Mouse (Mus musculus): Measurements from ENCODE around the gene Hdgfl3. TPM values are rescaled to one million over a fixed set of nuclear protein-coding genes. Genes with fewer than 3 reads are reported as not detected.

The Hdgfl3 gene
- polyA plus RNA-seq, 1 experiment from 2014 or later = 57.5 TPM

DNA sequence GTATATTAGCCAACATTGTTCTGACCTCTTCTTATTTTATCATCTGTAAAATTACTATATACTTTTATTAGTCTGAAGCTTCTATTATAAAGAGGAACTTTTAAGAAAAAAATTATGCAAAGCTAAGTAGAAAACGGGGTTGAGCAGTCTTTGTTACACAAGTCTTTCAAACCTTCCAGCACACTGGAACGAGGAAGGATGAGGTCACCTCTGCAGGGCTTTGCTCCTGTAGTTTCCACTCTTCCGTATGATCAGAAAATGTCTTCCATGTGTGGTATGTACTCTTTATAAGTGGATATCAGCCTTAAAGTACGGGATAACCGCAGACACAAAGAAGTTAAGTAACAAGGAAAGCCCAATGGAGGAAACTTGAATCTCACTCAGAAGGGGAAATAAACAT lies 98.8 kb downstream of the Hdgfl3 start:
- Histone ChIP-seq H3K27me3 (no peaks in the 10 kb centered on the region), H3K9ac (no peak overlapping the region), H3K4me1 (no peaks in the 10 kb centered on the region), H3K4me3 (no peak overlapping the region), H3K27ac (no peak overlapping the region), H3K4me2 (replicated peaks) (no peak overlapping the region), H3K36me3 (no peaks in the 10 kb centered on the region), H3K9me3 (replicated peaks) (no peaks in the 10 kb centered on the region)
- no peak for ATAC-seq (ENCODE audit: low FRiP score)
- 87% methylated on average over 5 of the region's 5 CpGs for WGBS

GRCm38 (mm10) chr7:81834847-81835246 lies 99.4 kb downstream of the Hdgfl3 start:
- no peak overlapping the region for H3K4me3 ChIP-seq
- H3K27ac ChIP-seq = no peak overlapping the region
- no peak overlapping the region for H3K4me2 ChIP-seq (replicated peaks)
- no peak overlapping the region for H3K9ac ChIP-seq
- ATAC-seq (ENCODE audit: low FRiP score) = no peak
- H3K4me1 ChIP-seq = peaks cover 3% of the 10 kb centered on the region; the same call in 1 of the 2 replicates
- no peaks in the 10 kb centered on the region for H3K9me3 ChIP-seq (replicated peaks)
- H3K36me3 ChIP-seq = no peaks in the 10 kb centered on the region
- H3K27me3 ChIP-seq = no peaks in the 10 kb centered on the region

Other genes starting within 250 kb of the Hdgfl3 start
- 29.3 and 34.8 TPM in 2 replicates for gene Homer2, start 226.9 kb downstream of the Hdgfl3 start, polyA plus RNA-seq (2016; fragmentation: Nextera tagmentation; extraction: Ambion mirVana)
- 117 and 125 TPM in 2 replicates for gene Ramac, start 171.5 kb downstream of the Hdgfl3 start, polyA plus RNA-seq (2016; fragmentation: Nextera tagmentation; extraction: Ambion mirVana)
- 43.2 and 44.6 TPM in 2 replicates for gene 3110040N11Rik, start 145.0 kb downstream of the Hdgfl3 start, polyA plus RNA-seq (2016; fragmentation: Nextera tagmentation; extraction: Ambion mirVana)
- 110 and 111 TPM in 2 replicates for gene Btbd1, start 105.0 kb downstream of the Hdgfl3 start, polyA plus RNA-seq (2016; fragmentation: Nextera tagmentation; extraction: Ambion mirVana)
- not detected in 2 replicates for gene Gm10160, start 78.7 kb downstream of the Hdgfl3 start, polyA plus RNA-seq (2016; fragmentation: Nextera tagmentation; extraction: Ambion mirVana)
- gene Tm6sf1, start 75.5 kb downstream of the Hdgfl3 start, polyA plus RNA-seq (2016; fragmentation: Nextera tagmentation; extraction: Ambion mirVana) = 13.0 and 13.5 TPM in 2 replicates
- gene Bnc1, start 57.8 kb upstream of the Hdgfl3 start, polyA plus RNA-seq (2016; fragmentation: Nextera tagmentation; extraction: Ambion mirVana) = 1.1 and 1.9 TPM in 2 replicates
- gene Sh3gl3, start 239.4 kb upstream of the Hdgfl3 start, polyA plus RNA-seq (2016; fragmentation: Nextera tagmentation; extraction: Ambion mirVana) = 26.7 and 33.3 TPM in 2 replicates

Data from hindbrain, embryonic 12.5 days (tissue).